Mouse (Mus musculus) gastrocnemius, adult 18-20 months (tissue): ENCODE data around the gene Ercc6l. TPM values are rescaled to one million over a fixed set of nuclear protein-coding genes. Genes with fewer than 3 reads are reported as not detected.

Experiments
- DNase-seq: peaks from one replicate; pipeline ENCODE4 v3.0.0; 2021; ENCODE audit warnings: low spot score
- long read RNA-seq, 2 experiments: library from polyadenylated mRNA; stranded (forward); transcript quantifications; one replicate each; pipeline ENCODE4 v2.0.0; 2021
- total RNA-seq, 2 experiments: library from RNA; stranded (reverse); gene quantifications; 2 replicates each; pipeline ENCODE4 v1.2.3; 2021

Gene Ercc6l
- under 1 TPM; 0.09 to 0.11 TPM for total RNA-seq
- long read RNA-seq, experiment 1 = 0 reads
- long read RNA-seq, experiment 2 = 0 reads

- DNase-seq = peak; percentile 91
Measured at GRCm38 (mm10) chrX:102156618-102157422, at the start of gene Ercc6l. Ercc6l (minus strand) TSS chrX:102157091.

- DNase-seq = no peak
Measured at GRCm38 (mm10) chrX:102190840-102191239, 33.9 kb upstream of the Ercc6l start.

- no peak for DNase-seq
Measured at GRCm38 (mm10) chrX:102189581-102189980, 32.7 kb upstream of the Ercc6l start.

- DNase-seq = peak; percentile 74
Measured at GRCm38 (mm10) chrX:102188712-102189497, 32.0 kb upstream of the Ercc6l start, which contains the start of gene Rps4x. Rps4x (minus strand) TSS chrX:102189394.

GRCm38 (mm10) chrX:102187023-102187699, 30.3 kb upstream of the Ercc6l start:
- no peak for DNase-seq

GRCm38 (mm10) chrX:102182575-102182974, 25.7 kb upstream of the Ercc6l start:
- no peak for DNase-seq

- no peak for DNase-seq
Measured at GRCm38 (mm10) chrX:102175538-102176287, 18.8 kb upstream of the Ercc6l start.

GRCm38 (mm10) chrX:102170900-102171299, 14.0 kb upstream of the Ercc6l start:
- DNase-seq = no peak

GRCm38 (mm10) chrX:102170135-102170534, 13.2 kb upstream of the Ercc6l start:
- DNase-seq = no peak

- DNase-seq = no peak
Measured at GRCm38 (mm10) chrX:102169724-102170123, 12.8 kb upstream of the Ercc6l start.

- DNase-seq = no peak
Measured at GRCm38 (mm10) chrX:102166986-102167385, 10.1 kb upstream of the Ercc6l start.

GRCm38 (mm10) chrX:102166521-102166920, 9.6 kb upstream of the Ercc6l start:
- peak; percentile 6 for DNase-seq

GRCm38 (mm10) chrX:102163529-102163928, 6.6 kb upstream of the Ercc6l start:
- DNase-seq = peak; percentile 43

GRCm38 (mm10) chrX:102163096-102163495, 6.2 kb upstream of the Ercc6l start:
- no peak for DNase-seq

- no peak for DNase-seq
Measured at GRCm38 (mm10) chrX:102160528-102160927, 3.6 kb upstream of the Ercc6l start.

GRCm38 (mm10) chrX:102159778-102160177, 2.9 kb upstream of the Ercc6l start:
- DNase-seq = peak; percentile 30

GRCm38 (mm10) chrX:102157423-102157791, 516 bp upstream of the Ercc6l start:
- no peak for DNase-seq

GRCm38 (mm10) chrX:102141157-102141556, 15.7 kb downstream of the Ercc6l start:
- DNase-seq = no peak

GRCm38 (mm10) chrX:102121321-102121720, 35.6 kb downstream of the Ercc6l start:
- DNase-seq = no peak

GRCm38 (mm10) chrX:102119042-102119864, 37.6 kb downstream of the Ercc6l start, which contains the start of gene Pin4:
Pin4 (plus strand) TSS chrX:102119447.
- peak; percentile 92 for DNase-seq
